Mouse (Mus musculus): ENCODE measurements at regions not wholly inside any gene's neighbourhood (a gene's known extent, or its start where the extent isn't known, plus 50 kb on each side); places are given as distances from the start of the nearest gene placed in this dataset.
A peak's percentile ranks its signal among the peaks of the same experiment; 100 is the strongest.

DNA sequence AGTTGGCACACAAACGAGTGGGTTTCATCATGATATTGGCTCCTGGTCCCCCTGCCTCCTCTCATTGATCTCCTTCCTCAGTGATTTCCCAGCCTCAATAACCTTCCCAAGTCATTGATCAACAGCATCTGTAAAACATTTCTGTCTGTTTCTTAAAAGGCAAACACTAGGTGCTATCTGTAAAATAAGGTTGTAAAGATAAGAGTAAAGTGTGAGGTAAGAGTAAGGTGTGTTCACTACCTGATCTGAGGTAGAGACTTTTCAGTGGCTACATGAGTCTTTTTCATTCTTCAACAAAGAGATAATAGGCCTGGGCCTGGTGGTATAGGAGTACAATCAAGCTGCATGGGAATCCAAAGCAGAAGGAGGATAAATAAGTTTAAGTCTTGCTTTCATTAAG, 55.7 kb downstream of the Plk2 start:
- H3K4me3 ChIP-seq (ENCODE audit: insufficient read depth, low read depth, low read length), result no peak overlapping the region
- H3K27me3 ChIP-seq (replicated peaks; ENCODE audit: control insufficient read depth, insufficient read depth, low read length), result no peaks in the 10 kb centered on the region
- WGBS, result 76% methylated on average over 1 of the region's 1 CpGs
- no peak overlapping the region for H3K27ac ChIP-seq (ENCODE audit: insufficient read depth, low read depth, low read length)
- no peak for DNase-seq
- H3K36me3 ChIP-seq (ENCODE audit: control insufficient read depth, insufficient read depth, low read length), result no peaks in the 10 kb centered on the region
- TF ChIP-seq CTCF (conservative IDR thresholded peaks at IDR 0.05; ENCODE audit: insufficient read depth, insufficient read length, low read depth, low read length) (no peak), POLR2A (IDR thresholded peaks at IDR 0.05; ENCODE audit: low read depth, low read length) (no peak)
- no peaks in the 10 kb centered on the region for H3K4me1 ChIP-seq (ENCODE audit: control insufficient read depth, insufficient read depth, low read length)

DNA sequence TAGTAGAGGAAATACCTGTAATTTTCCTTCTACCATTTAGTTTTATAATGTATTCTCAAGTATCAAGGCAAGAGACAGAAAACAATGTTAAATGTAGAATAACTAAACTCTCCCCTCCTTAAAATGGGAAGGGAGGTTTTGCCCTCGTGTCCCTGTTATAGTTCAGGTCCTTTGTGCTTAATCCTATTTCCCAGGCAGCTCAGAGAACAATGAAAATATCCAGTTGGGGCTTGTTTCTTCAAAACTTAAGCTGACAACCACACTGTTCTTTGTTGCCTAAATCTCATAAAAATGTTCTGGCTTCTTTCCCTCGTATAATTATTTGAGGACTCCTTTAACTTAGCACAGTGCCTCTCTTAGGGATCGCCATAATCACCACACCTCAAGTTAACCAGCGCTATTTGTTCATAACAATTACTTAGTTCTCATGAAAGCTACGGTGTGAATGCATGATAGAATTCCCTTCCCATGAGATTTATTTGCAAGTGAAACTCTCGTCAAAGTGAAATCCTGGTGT, 57.2 kb downstream of the Plk2 start:
- no peak overlapping the region for H3K4me3 ChIP-seq (ENCODE audit: insufficient read depth, low read depth, low read length)
- no peak overlapping the region for H3K27ac ChIP-seq (ENCODE audit: insufficient read depth, low read depth, low read length)
- TF ChIP-seq POLR2A (IDR thresholded peaks at IDR 0.05; ENCODE audit: low read depth, low read length), result no peak
- no peak for TF ChIP-seq CTCF (conservative IDR thresholded peaks at IDR 0.05; ENCODE audit: insufficient read depth, insufficient read length, low read depth, low read length)
- H3K4me1 ChIP-seq (ENCODE audit: control insufficient read depth, insufficient read depth, low read length), result no peaks in the 10 kb centered on the region
- no peak for DNase-seq
- 70% methylated on average over 6 of the region's 6 CpGs for WGBS
- H3K27me3 ChIP-seq (replicated peaks; ENCODE audit: control insufficient read depth, insufficient read depth, low read length), result no peaks in the 10 kb centered on the region
- H3K36me3 ChIP-seq (ENCODE audit: control insufficient read depth, insufficient read depth, low read length), result no peaks in the 10 kb centered on the region

GRCm38 (mm10) chr13:110455085-110455484, 60.2 kb downstream of the Plk2 start:
- Histone ChIP-seq H3K4me1 (ENCODE audit: control insufficient read depth, insufficient read depth, low read length) (no peaks in the 10 kb centered on the region), H3K27me3 (replicated peaks; ENCODE audit: control insufficient read depth, insufficient read depth, low read length) (no peaks in the 10 kb centered on the region), H3K27ac (ENCODE audit: insufficient read depth, low read depth, low read length) (no peak overlapping the region), H3K36me3 (ENCODE audit: control insufficient read depth, insufficient read depth, low read length) (no peaks in the 10 kb centered on the region), H3K4me3 (ENCODE audit: insufficient read depth, low read depth, low read length) (no peak overlapping the region)
- TF ChIP-seq POLR2A (IDR thresholded peaks at IDR 0.05; ENCODE audit: low read depth, low read length), result no peak
- 55% methylated on average over 4 of the region's 4 CpGs for WGBS
- DNase-seq, result peak; percentile 36

- TF ChIP-seq POLR2A (IDR thresholded peaks at IDR 0.05; ENCODE audit: low read depth, low read length) (no peak), CTCF (conservative IDR thresholded peaks at IDR 0.05; ENCODE audit: insufficient read depth, insufficient read length, low read depth, low read length) (no peak)
- Histone ChIP-seq H3K27me3 (replicated peaks; ENCODE audit: control insufficient read depth, insufficient read depth, low read length) (no peaks in the 10 kb centered on the region), H3K36me3 (ENCODE audit: control insufficient read depth, insufficient read depth, low read length) (no peaks in the 10 kb centered on the region), H3K4me3 (ENCODE audit: insufficient read depth, low read depth, low read length) (no peak overlapping the region), H3K4me1 (ENCODE audit: control insufficient read depth, insufficient read depth, low read length) (no peaks in the 10 kb centered on the region), H3K27ac (ENCODE audit: insufficient read depth, low read depth, low read length) (no peak overlapping the region)
- DNase-seq, result no peak
- WGBS, result 71% methylated on average over 5 of the region's 5 CpGs
Measured at GRCm38 (mm10) chr13:110455569-110456196, 60.8 kb downstream of the Plk2 start.

- H3K27me3 ChIP-seq (replicated peaks; ENCODE audit: control insufficient read depth, insufficient read depth, low read length), result no peaks in the 10 kb centered on the region
- no peak for DNase-seq
- WGBS, result 67% methylated on average over 4 of the region's 4 CpGs
- no peak overlapping the region for H3K27ac ChIP-seq (ENCODE audit: insufficient read depth, low read depth, low read length)
- H3K4me1 ChIP-seq (ENCODE audit: control insufficient read depth, insufficient read depth, low read length), result no peaks in the 10 kb centered on the region
- TF ChIP-seq CTCF (conservative IDR thresholded peaks at IDR 0.05; ENCODE audit: insufficient read depth, insufficient read length, low read depth, low read length) (no peak), POLR2A (IDR thresholded peaks at IDR 0.05; ENCODE audit: low read depth, low read length) (no peak)
- H3K36me3 ChIP-seq (ENCODE audit: control insufficient read depth, insufficient read depth, low read length), result no peaks in the 10 kb centered on the region
- H3K4me3 ChIP-seq (ENCODE audit: insufficient read depth, low read depth, low read length), result no peak overlapping the region
Measured at GRCm38 (mm10) chr13:110458701-110459100, 63.9 kb downstream of the Plk2 start.

DNA sequence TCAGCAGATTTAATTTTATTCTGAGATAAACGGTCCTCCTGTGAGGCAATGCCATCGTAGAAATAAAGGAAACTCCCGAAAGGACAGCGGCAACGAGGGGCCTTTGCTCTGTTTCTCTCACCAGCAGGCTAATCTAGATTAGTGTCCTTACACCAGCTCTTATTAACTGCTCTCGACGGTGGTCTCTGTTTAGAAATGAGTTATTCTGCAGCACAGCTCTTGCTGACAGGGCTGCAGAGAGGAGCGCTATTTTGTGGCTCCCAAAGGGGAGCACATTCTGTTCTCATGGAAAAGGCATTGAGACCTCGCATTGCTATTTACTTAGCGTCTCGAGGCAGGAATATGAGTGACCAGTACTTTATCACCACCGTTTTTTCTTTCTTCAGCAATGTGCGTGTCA, 66.7 kb downstream of the Plk2 start:
- DNase-seq, result no peak
- WGBS, result 73% methylated on average over 13 of the region's 13 CpGs

GRCm38 (mm10) chr13:110471526-110471925, 76.7 kb downstream of the Plk2 start:
- H3K27me3 ChIP-seq (replicated peaks; ENCODE audit: control insufficient read depth, insufficient read depth, low read length), result no peaks in the 10 kb centered on the region
- H3K36me3 ChIP-seq (ENCODE audit: control insufficient read depth, insufficient read depth, low read length), result no peaks in the 10 kb centered on the region
- no peak overlapping the region for H3K27ac ChIP-seq (ENCODE audit: insufficient read depth, low read depth, low read length)
- no peaks in the 10 kb centered on the region for H3K4me1 ChIP-seq (ENCODE audit: control insufficient read depth, insufficient read depth, low read length)
- no peak overlapping the region for H3K4me3 ChIP-seq (ENCODE audit: insufficient read depth, low read depth, low read length)
- DNase-seq, result no peak
- 44% methylated on average over 4 of the region's 4 CpGs for WGBS
- TF ChIP-seq CTCF (conservative IDR thresholded peaks at IDR 0.05; ENCODE audit: insufficient read depth, insufficient read length, low read depth, low read length), result no peak
- no peak for TF ChIP-seq POLR2A (IDR thresholded peaks at IDR 0.05; ENCODE audit: low read depth, low read length)

More for the DNA sequence above, 66.7 kb downstream of the Plk2 start:
- TF ChIP-seq POLR2A (IDR thresholded peaks at IDR 0.05; ENCODE audit: low read depth, low read length) (no peak), CTCF (conservative IDR thresholded peaks at IDR 0.05; ENCODE audit: insufficient read depth, insufficient read length, low read depth, low read length) (no peak)
- no peaks in the 10 kb centered on the region for H3K27me3 ChIP-seq (replicated peaks; ENCODE audit: control insufficient read depth, insufficient read depth, low read length)
- H3K36me3 ChIP-seq (ENCODE audit: control insufficient read depth, insufficient read depth, low read length), result no peaks in the 10 kb centered on the region
- H3K27ac ChIP-seq (ENCODE audit: insufficient read depth, low read depth, low read length), result no peak overlapping the region
- no peak overlapping the region for H3K4me3 ChIP-seq (ENCODE audit: insufficient read depth, low read depth, low read length)
- no peaks in the 10 kb centered on the region for H3K4me1 ChIP-seq (ENCODE audit: control insufficient read depth, insufficient read depth, low read length)

Data from kidney, adult 2 months (tissue).